Mouse (Mus musculus) midbrain, embryonic 11.5 days (tissue): ENCODE results near the gene Prkce. TPM values are rescaled to one million over a fixed set of nuclear protein-coding genes. Genes with fewer than 3 reads are reported as not detected.

ENCODE experiments used
- ATAC-seq: fragments of 200-750 bp; cut with Nextera tagmentation; 2 replicates; pipeline ENCODE4 v1.8.0; 2017; ENCODE audit warnings: moderate TSS enrichment, moderate library complexity; ENCODE audit not compliant: low FRiP score
- DNase-seq: peaks from one replicate; pipeline ENCODE4 v3.0.0; 2015; ENCODE audit warnings: low spot score; ENCODE audit errors: missing footprints
- H3K27ac ChIP-seq: fragments of 300-500 bp; sonication (generic); 2 replicates; pipeline ENCODE4 v1.5.1; 2014; ENCODE audit warnings: low read depth, low read length
- H3K27me3 ChIP-seq: fragments of 300-500 bp; sonication (generic); 2 replicates; pipeline ENCODE4 v1.6.1; 2014; ENCODE audit warnings: mild to moderate bottlenecking, low read length, moderate library complexity, mixed read lengths; ENCODE audit not compliant: control insufficient read depth, insufficient read depth
- H3K36me3 ChIP-seq: fragments of 300-500 bp; sonication (generic); 2 replicates; pipeline ENCODE4 v1.6.1; 2014; ENCODE audit warnings: mild to moderate bottlenecking, low read length, moderate library complexity, mixed read lengths; ENCODE audit not compliant: control insufficient read depth, insufficient read depth
- H3K4me1 ChIP-seq: fragments of 300-500 bp; sonication (generic); 2 replicates; pipeline ENCODE4 v1.6.1; 2014; ENCODE audit warnings: low read length; ENCODE audit not compliant: control insufficient read depth, insufficient read depth
- H3K4me2 ChIP-seq: fragments of 300-500 bp; sonication (generic); 2 replicates; pipeline ENCODE4 v1.6.1; 2014; ENCODE audit warnings: mild to moderate bottlenecking, moderate library complexity
- H3K4me3 ChIP-seq: fragments of 300-500 bp; sonication (generic); 2 replicates; pipeline ENCODE4 v1.5.1; 2014; ENCODE audit warnings: low read depth, low read length
- H3K9ac ChIP-seq: fragments of 300-500 bp; sonication (generic); 2 replicates; pipeline ENCODE4 v1.6.1; 2014; ENCODE audit warnings: low read length
- H3K9me3 ChIP-seq: fragments of 300-500 bp; sonication (generic); 2 replicates; pipeline ENCODE4 v1.6.1; 2016; ENCODE audit warnings: low read length; ENCODE audit not compliant: control insufficient read depth
- WGBS: fragments of 180-500 bp; shearing (Covaris S2); extraction: QIAGEN DNeasy Blood & Tissue Kit; methylation state at CpG from one replicate; pipeline ENCODE4 v1.1.7; 2014; 5-methylcytosine and 5-hydroxymethylcytosine counted together
- polyA plus RNA-seq: library from polyadenylated mRNA; unstranded; fragments of >200 nt; fragmentation: Nextera tagmentation; extraction: Ambion mirVana; gene quantifications from 2 replicates; pipeline ENCODE4 v1.2.1, GENCODE M21; 2014

Gene Prkce
- polyA plus RNA-seq, 1 experiment from 2014 or later: 3.5 TPM

GRCm38 (mm10) chr17:86503208-86503897, 335.8 kb downstream of the Prkce start:
- no peak overlapping the region for H3K27ac ChIP-seq

GRCm38 (mm10) chr17:86505183-86505631, 337.6 kb downstream of the Prkce start, which contains the start of gene Gm10309:
TSS of gene Gm10309 (minus strand) at chr17:86505232.
- no peak within 1 kb of the TSS for H3K4me2 ChIP-seq
- no peak within 1 kb of the TSS for H3K9ac ChIP-seq
- no peaks in the 10 kb centered on the region for H3K4me1 ChIP-seq
- DNase-seq (no peak), ATAC-seq (no peak)
- H3K4me3 ChIP-seq: no peak within 1 kb of the TSS
- WGBS: 94% methylated on average over 8 of the region's 8 CpGs
- H3K27me3 ChIP-seq: no peaks in the 10 kb centered on the region
- H3K9me3 ChIP-seq: no peaks in the 10 kb centered on the region
- H3K36me3 ChIP-seq: no peaks in the 10 kb centered on the region
- no peak within 1 kb of the TSS for H3K27ac ChIP-seq

More at GRCm38 (mm10) chr17:86503208-86503897, 335.8 kb downstream of the Prkce start:
- ATAC-seq (no peak), DNase-seq (no peak)
- Histone ChIP-seq H3K9ac (no peak overlapping the region), H3K4me2 (no peak overlapping the region), H3K4me1 (no peaks in the 10 kb centered on the region), H3K9me3 (no peaks in the 10 kb centered on the region), H3K27me3 (no peaks in the 10 kb centered on the region), H3K36me3 (no peaks in the 10 kb centered on the region), H3K4me3 (no peak overlapping the region)
- WGBS: 94% methylated on average over 9 of the region's 9 CpGs

GRCm38 (mm10) chr17:86506881-86507280, 339.3 kb downstream of the Prkce start:
- Histone ChIP-seq H3K27me3 (no peaks in the 10 kb centered on the region), H3K36me3 (no peaks in the 10 kb centered on the region), H3K9ac (no peak overlapping the region), H3K4me1 (no peaks in the 10 kb centered on the region), H3K4me2 (no peak overlapping the region), H3K4me3 (no peak overlapping the region), H3K9me3 (no peaks in the 10 kb centered on the region), H3K27ac (no peak overlapping the region)
- 76% methylated on average over 5 of the region's 5 CpGs for WGBS
- no peak for DNase-seq
- ATAC-seq: no peak

GRCm38 (mm10) chr17:86507342-86508211, 340.0 kb downstream of the Prkce start:
- ATAC-seq (no peak), DNase-seq (no peak)
- 73% methylated on average over 19 of the region's 19 CpGs for WGBS
- Histone ChIP-seq H3K27ac (no peak overlapping the region), H3K27me3 (no peaks in the 10 kb centered on the region), H3K4me1 (no peaks in the 10 kb centered on the region), H3K9me3 (no peaks in the 10 kb centered on the region), H3K4me3 (no peak overlapping the region), H3K9ac (no peak overlapping the region), H3K4me2 (no peak overlapping the region), H3K36me3 (no peaks in the 10 kb centered on the region)

GRCm38 (mm10) chr17:86508212-86508490, 340.6 kb downstream of the Prkce start:
- no peak for ATAC-seq
- no peak overlapping the region for H3K9ac ChIP-seq
- H3K27ac ChIP-seq: no peak overlapping the region
- H3K4me3 ChIP-seq: no peak overlapping the region
- no peak for DNase-seq
- H3K27me3 ChIP-seq: no peaks in the 10 kb centered on the region
- WGBS: 92% methylated on average over 3 of the region's 3 CpGs
- no peaks in the 10 kb centered on the region for H3K36me3 ChIP-seq
- no peaks in the 10 kb centered on the region for H3K9me3 ChIP-seq
- H3K4me1 ChIP-seq: no peaks in the 10 kb centered on the region
- no peak overlapping the region for H3K4me2 ChIP-seq

GRCm38 (mm10) chr17:86509871-86510270, 342.3 kb downstream of the Prkce start:
- H3K27me3 ChIP-seq: no peaks in the 10 kb centered on the region
- H3K36me3 ChIP-seq: no peaks in the 10 kb centered on the region
- WGBS: 90% methylated on average over 5 of the region's 5 CpGs
- no peak overlapping the region for H3K4me3 ChIP-seq
- ATAC-seq (no peak), DNase-seq (no peak)
- no peaks in the 10 kb centered on the region for H3K9me3 ChIP-seq
- no peaks in the 10 kb centered on the region for H3K4me1 ChIP-seq
- no peak overlapping the region for H3K9ac ChIP-seq
- no peak overlapping the region for H3K27ac ChIP-seq
- no peak overlapping the region for H3K4me2 ChIP-seq

- Histone ChIP-seq H3K27me3 (no peaks in the 10 kb centered on the region), H3K27ac (no peak overlapping the region), H3K9me3 (no peaks in the 10 kb centered on the region), H3K4me3 (no peak overlapping the region), H3K36me3 (no peaks in the 10 kb centered on the region), H3K4me2 (no peak overlapping the region), H3K4me1 (no peaks in the 10 kb centered on the region), H3K9ac (no peak overlapping the region)
- 90% methylated on average over 13 of the region's 13 CpGs for WGBS
- ATAC-seq: no peak
- DNase-seq: no peak
These were observed 347.5 kb downstream of the Prkce start for GRCm38 (mm10) chr17:86514974-86515620.

- no peak overlapping the region for H3K4me3 ChIP-seq
- ATAC-seq: no peak
- 88% methylated on average over 5 of the region's 5 CpGs for WGBS
- no peak overlapping the region for H3K9ac ChIP-seq
- H3K36me3 ChIP-seq: no peaks in the 10 kb centered on the region
- H3K27me3 ChIP-seq: no peaks in the 10 kb centered on the region
- DNase-seq: no peak
- no peak overlapping the region for H3K27ac ChIP-seq
- no peaks in the 10 kb centered on the region for H3K4me1 ChIP-seq
- H3K9me3 ChIP-seq: no peaks in the 10 kb centered on the region
- H3K4me2 ChIP-seq: no peak overlapping the region
These were observed 349.0 kb downstream of the Prkce start for GRCm38 (mm10) chr17:86516630-86517029.

GRCm38 (mm10) chr17:86518604-86519003, 351.0 kb downstream of the Prkce start:
- Histone ChIP-seq H3K27ac (no peak overlapping the region), H3K4me2 (no peak overlapping the region), H3K4me1 (no peaks in the 10 kb centered on the region), H3K4me3 (no peak overlapping the region), H3K9ac (no peak overlapping the region), H3K27me3 (no peaks in the 10 kb centered on the region), H3K9me3 (no peaks in the 10 kb centered on the region), H3K36me3 (no peaks in the 10 kb centered on the region)
- 90% methylated on average over 7 of the region's 7 CpGs for WGBS
- DNase-seq: no peak
- ATAC-seq: no peak
